Mouse (Mus musculus): ENCODE measurements around the gene Fgf3. TPM values are rescaled to one million over a fixed set of nuclear protein-coding genes. Genes with fewer than 3 reads are reported as not detected.
"Not testable (repeated sequence)": the region's sequence is repeated elsewhere in the genome, so short reads cannot be mapped to it uniquely, and the experiment has no call there.

Fgf3 gene
- polyA plus RNA-seq, 1 experiment from 2014 or later, result not detected

DNA sequence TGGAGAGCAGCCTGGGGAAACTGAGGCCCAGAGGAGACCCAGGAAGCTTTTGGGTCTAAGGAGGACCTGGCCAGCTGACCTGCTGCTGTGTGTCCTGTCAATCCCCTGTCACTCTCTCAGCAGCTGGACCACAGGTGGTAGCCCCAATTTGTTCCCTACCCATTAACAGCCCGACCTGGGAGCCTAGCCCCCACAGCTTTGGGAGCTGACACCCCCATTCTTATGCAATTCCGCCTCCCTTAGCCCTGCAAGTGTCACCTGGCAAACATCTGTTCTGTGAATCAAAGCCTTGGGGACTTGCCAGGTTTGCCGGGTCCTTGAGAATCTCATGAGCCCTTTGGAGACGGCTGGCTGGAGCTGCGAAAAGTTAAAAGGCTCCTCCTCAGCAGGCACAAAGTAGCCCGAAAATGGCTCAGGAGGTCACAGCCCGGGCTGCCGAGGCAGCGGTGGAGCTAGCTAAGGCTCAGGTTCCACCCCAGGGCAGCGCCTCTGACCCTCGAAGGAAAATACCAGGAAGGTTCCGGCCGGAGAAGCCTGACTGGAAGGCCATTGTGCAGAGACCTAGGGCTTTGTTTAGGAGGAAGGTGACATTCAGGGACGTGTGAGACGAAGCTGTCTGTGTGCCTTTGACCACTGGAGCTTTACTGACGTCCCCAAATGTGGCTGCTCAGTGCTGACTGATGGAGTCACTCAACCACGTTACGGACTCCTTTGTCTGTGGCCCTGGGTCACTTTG is 50.8 kb downstream of the Fgf3 start:
- peaks cover 6% of the 10 kb centered on the region; the same call in 1 of the 2 replicates for H3K27me3 ChIP-seq (replicated peaks; ENCODE audit: control insufficient read depth, insufficient read depth, low read length)
- H3K27ac ChIP-seq (ENCODE audit: low read length), result no peak overlapping the region
- H3K36me3 ChIP-seq (ENCODE audit: control insufficient read depth, insufficient read depth, low read length), result no peaks in the 10 kb centered on the region
- WGBS, result 11% methylated on average over 18 of the region's 18 CpGs
- H3K9ac ChIP-seq (ENCODE audit: low read depth, low read length), result no peak overlapping the region
- H3K9me3 ChIP-seq (ENCODE audit: control insufficient read depth, low read length), result no peaks in the 10 kb centered on the region
- no peak overlapping the region for H3K4me3 ChIP-seq (ENCODE audit: low read length)
- no peak for ATAC-seq
- no peaks in the 10 kb centered on the region for H3K4me1 ChIP-seq (ENCODE audit: control insufficient read depth, insufficient read depth, low read length)
- no peak overlapping the region for H3K4me2 ChIP-seq (ENCODE audit: low read depth, low read length)

DNA sequence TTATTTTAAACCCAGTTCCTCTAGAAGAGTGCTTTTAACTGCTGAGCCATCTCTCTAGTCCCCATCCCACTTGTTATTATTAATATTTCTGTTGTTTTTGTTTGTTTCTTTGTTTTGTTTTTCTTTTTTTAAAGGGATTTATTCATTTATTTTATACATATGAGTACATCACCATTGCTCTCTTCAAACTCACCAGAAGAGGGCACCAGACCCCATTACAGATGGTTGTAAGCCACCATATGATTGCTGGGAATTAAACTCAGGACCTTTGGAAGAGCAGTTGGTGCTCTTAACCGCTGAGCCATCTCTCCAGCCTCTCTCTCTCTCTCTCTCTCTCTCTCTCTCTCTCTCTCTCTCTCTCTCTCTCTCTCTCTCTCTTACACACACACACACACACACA is 52.8 kb downstream of the Fgf3 start:
- not testable (repeated sequence) for H3K4me3 ChIP-seq (ENCODE audit: low read length); H3K9me3 ChIP-seq (ENCODE audit: control insufficient read depth, low read length); ATAC-seq; H3K9ac ChIP-seq (ENCODE audit: low read depth, low read length); H3K4me1 ChIP-seq (ENCODE audit: control insufficient read depth, insufficient read depth, low read length); H3K4me2 ChIP-seq (ENCODE audit: low read depth, low read length); H3K36me3 ChIP-seq (ENCODE audit: control insufficient read depth, insufficient read depth, low read length); H3K27ac ChIP-seq (ENCODE audit: low read length)
- peaks cover 20% of the 10 kb centered on the region for H3K27me3 ChIP-seq (replicated peaks; ENCODE audit: control insufficient read depth, insufficient read depth, low read length)
- WGBS, result 88% methylated on average over 1 of the region's 1 CpGs

DNA sequence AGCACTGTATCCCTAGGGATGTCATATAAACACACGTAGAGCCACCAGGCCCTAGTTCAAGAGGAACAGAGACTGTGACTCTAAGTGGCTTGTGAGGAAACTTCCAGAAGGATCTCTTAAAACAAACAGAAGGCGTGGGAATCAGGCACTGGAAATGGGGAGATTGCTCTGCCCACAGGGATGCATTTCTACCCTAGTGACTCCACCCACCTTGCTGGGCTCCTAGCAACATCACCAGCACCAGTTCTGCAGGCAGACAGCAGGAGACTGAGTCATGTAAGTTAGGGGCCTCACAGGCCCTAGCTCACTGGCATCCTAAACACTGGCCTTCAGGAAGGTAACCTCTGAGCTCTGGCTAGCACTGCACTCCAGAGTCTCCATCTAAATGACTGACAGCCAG is 54.0 kb downstream of the Fgf3 start:
- Histone ChIP-seq H3K4me1 (ENCODE audit: control insufficient read depth, insufficient read depth, low read length) (peaks cover 12% of the 10 kb centered on the region), H3K9me3 (ENCODE audit: control insufficient read depth, low read length) (no peaks in the 10 kb centered on the region), H3K27me3 (replicated peaks; ENCODE audit: control insufficient read depth, insufficient read depth, low read length) (peaks cover 31% of the 10 kb centered on the region), H3K4me2 (ENCODE audit: low read depth, low read length) (no peak overlapping the region), H3K27ac (ENCODE audit: low read length) (no peak overlapping the region), H3K9ac (ENCODE audit: low read depth, low read length) (no peak overlapping the region), H3K4me3 (ENCODE audit: low read length) (no peak overlapping the region), H3K36me3 (ENCODE audit: control insufficient read depth, insufficient read depth, low read length) (no peaks in the 10 kb centered on the region)
- ATAC-seq, result no peak
- WGBS, result 59% methylated on average over 2 of the region's 2 CpGs

DNA sequence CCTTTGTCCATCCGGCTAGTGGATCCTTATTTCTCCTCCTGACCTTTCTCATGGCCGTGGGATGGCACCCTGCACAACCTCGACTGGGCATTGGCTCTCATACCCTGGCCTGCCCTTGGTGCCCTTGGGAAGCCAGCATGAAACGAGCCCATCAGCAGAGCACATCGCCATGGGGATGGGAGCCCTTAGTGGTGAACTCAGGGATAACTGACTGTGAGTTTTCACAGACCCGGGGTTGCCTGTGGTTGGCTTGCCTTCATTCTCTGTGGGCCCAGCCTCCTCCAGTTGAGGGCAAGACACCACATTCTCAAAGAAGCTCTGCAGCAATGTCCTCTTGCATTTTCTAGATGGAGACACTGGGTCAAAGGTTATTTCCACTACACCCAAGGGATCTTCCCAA is 54.4 kb downstream of the Fgf3 start:
- Histone ChIP-seq H3K4me2 (ENCODE audit: low read depth, low read length) (no peak overlapping the region), H3K9ac (ENCODE audit: low read depth, low read length) (no peak overlapping the region), H3K4me3 (ENCODE audit: low read length) (no peak overlapping the region), H3K9me3 (ENCODE audit: control insufficient read depth, low read length) (no peaks in the 10 kb centered on the region), H3K27ac (ENCODE audit: low read length) (no peak overlapping the region), H3K27me3 (replicated peaks; ENCODE audit: control insufficient read depth, insufficient read depth, low read length) (peaks cover 36% of the 10 kb centered on the region), H3K4me1 (ENCODE audit: control insufficient read depth, insufficient read depth, low read length) (peaks cover 16% of the 10 kb centered on the region), H3K36me3 (ENCODE audit: control insufficient read depth, insufficient read depth, low read length) (no peaks in the 10 kb centered on the region)
- no peak for ATAC-seq
- WGBS, result 41% methylated on average over 6 of the region's 6 CpGs

Other genes with a start within 250 kb of the Fgf3 start
- 19.9 and 20.3 TPM in 2 replicates for gene Ano1, start 86.1 kb upstream of the Fgf3 start, polyA plus RNA-seq (2015; fragmentation: Nextera tagmentation; extraction: Ambion mirVana)
- not detected in 2 replicates for gene Fgf4, start 9.3 kb downstream of the Fgf3 start, polyA plus RNA-seq (2015; fragmentation: Nextera tagmentation; extraction: Ambion mirVana)
- gene Fgf15, start 58.4 kb downstream of the Fgf3 start, polyA plus RNA-seq (2015; fragmentation: Nextera tagmentation; extraction: Ambion mirVana), result 0.15 and 0.33 TPM in 2 replicates
- 22.7 and 24.4 TPM in 2 replicates for gene LTO1, start 77.0 kb downstream of the Fgf3 start, polyA plus RNA-seq (2015; fragmentation: Nextera tagmentation; extraction: Ambion mirVana)
- 59.3 and 72.2 TPM in 2 replicates for gene Ccnd1, start 101.8 kb downstream of the Fgf3 start, polyA plus RNA-seq (2015; fragmentation: Nextera tagmentation; extraction: Ambion mirVana)